Mouse (Mus musculus) bone marrow macrophage, adult 2 months (primary cell): ENCODE results near the gene Mms19. TPM values are rescaled to one million over a fixed set of nuclear protein-coding genes. Genes with fewer than 3 reads are reported as not detected.

ENCODE experiments used
- H3K27ac ChIP-seq: 2 replicates; pipeline ENCODE4 v1.5.1; 2012; ENCODE audit warnings: low read depth, low read length; ENCODE audit not compliant: insufficient read depth
- H3K4me1 ChIP-seq: 2 replicates; pipeline ENCODE4 v1.6.1; 2012; ENCODE audit warnings: low read length; ENCODE audit not compliant: control insufficient read depth, insufficient read depth
- H3K4me3 ChIP-seq: 2 replicates; pipeline ENCODE4 v1.5.1; 2012; ENCODE audit warnings: mild to moderate bottlenecking, low read length, moderate library complexity; ENCODE audit not compliant: insufficient read depth
- CTCF ChIP-seq: IDR thresholded peaks from 2 replicates; pipeline ENCODE4 v1.5.1; 2012; ENCODE audit warnings: low read depth, mild to moderate bottlenecking, low read length, moderate library complexity
- POLR2A ChIP-seq: IDR thresholded peaks from 2 replicates; pipeline ENCODE4 v1.6.1; 2012; ENCODE audit warnings: mild to moderate bottlenecking, low read depth, low read length, borderline replicate concordance
- polyA plus RNA-seq: library from polyadenylated mRNA; stranded (reverse); fragments of >200 nt; gene quantifications from 2 replicates; pipeline ENCODE4 v1.2.4, GENCODE M21; 2012; ENCODE audit not compliant: missing spikeins, insufficient read depth, insufficient read length

Mms19 gene
- polyA plus RNA-seq, 1 experiment = 57.0 TPM

- TF ChIP-seq CTCF (no peak), POLR2A (no peak)
- Histone ChIP-seq H3K4me1 (peaks cover 53% of the 10 kb centered on the region), H3K27ac (no peak overlapping the region), H3K4me3 (no peak overlapping the region)
Measured at GRCm38 (mm10) chr19:41985994-41986393, 5.0 kb upstream of the Mms19 start.

GRCm38 (mm10) chr19:41982791-41983150 lies 1.8 kb upstream of the Mms19 start:
- Histone ChIP-seq H3K27ac (peak overlapping the region; percentile 75), H3K4me3 (peak overlapping the region; percentile 87), H3K4me1 (peaks cover 29% of the 10 kb centered on the region)
- TF ChIP-seq POLR2A (no peak), CTCF (no peak)

GRCm38 (mm10) chr19:41981931-41982790 lies 1.2 kb upstream of the Mms19 start:
- peaks cover 28% of the 10 kb centered on the region for H3K4me1 ChIP-seq
- peak overlapping the region; percentile 75 for H3K27ac ChIP-seq
- peak overlapping the region; percentile 87 for H3K4me3 ChIP-seq
- no peak for TF ChIP-seq CTCF
- no peak for TF ChIP-seq POLR2A

- TF ChIP-seq POLR2A (no peak), CTCF (no peak)
- peaks cover 28% of the 10 kb centered on the region for H3K4me1 ChIP-seq
- H3K27ac ChIP-seq = peak within 1 kb of the TSS; percentile 75
- peak within 1 kb of the TSS; percentile 90 for H3K4me3 ChIP-seq
Measured at GRCm38 (mm10) chr19:41981595-41981927, 604 bp upstream of the Mms19 start, which contains the start of gene Ubtd1. Gene Ubtd1, plus strand, starts transcription at chr19:41981763.

- peaks cover 28% of the 10 kb centered on the region for H3K4me1 ChIP-seq
Measured at GRCm38 (mm10) chr19:41980422-41980818, 537 bp downstream of the Mms19 start.

GRCm38 (mm10) chr19:41973891-41974794 lies 6.8 kb downstream of the Mms19 start:
- no peak for TF ChIP-seq CTCF
- TF ChIP-seq POLR2A = no peak
- Histone ChIP-seq H3K4me3 (no peak overlapping the region), H3K4me1 (peaks cover 27% of the 10 kb centered on the region), H3K27ac (peak overlapping the region; percentile 48)

More at GRCm38 (mm10) chr19:41980422-41980818, 537 bp downstream of the Mms19 start:
- TF ChIP-seq POLR2A = no peak
- TF ChIP-seq CTCF = no peak
- Histone ChIP-seq H3K4me3 (peak overlapping the region; percentile 90), H3K27ac (peak overlapping the region; percentile 66)

GRCm38 (mm10) chr19:41969618-41970017 lies 11.3 kb downstream of the Mms19 start:
- no peak for TF ChIP-seq POLR2A
- no peak for TF ChIP-seq CTCF
- peaks cover 11% of the 10 kb centered on the region for H3K4me1 ChIP-seq
- H3K4me3 ChIP-seq = no peak overlapping the region
- no peak overlapping the region for H3K27ac ChIP-seq

- Histone ChIP-seq H3K4me3 (no peak overlapping the region), H3K4me1 (no peaks in the 10 kb centered on the region), H3K27ac (no peak overlapping the region)
- TF ChIP-seq CTCF (no peak), POLR2A (no peak)
Measured at GRCm38 (mm10) chr19:41953574-41953973, 27.4 kb downstream of the Mms19 start.

- TF ChIP-seq CTCF (no peak), POLR2A (no peak)
- Histone ChIP-seq H3K4me3 (no peak overlapping the region), H3K27ac (no peak overlapping the region), H3K4me1 (no peaks in the 10 kb centered on the region)
Measured at GRCm38 (mm10) chr19:41952287-41952686, 28.7 kb downstream of the Mms19 start.
